ENCODE assay signal across 12 mouse cellular contexts in the genomic region with DNA sequence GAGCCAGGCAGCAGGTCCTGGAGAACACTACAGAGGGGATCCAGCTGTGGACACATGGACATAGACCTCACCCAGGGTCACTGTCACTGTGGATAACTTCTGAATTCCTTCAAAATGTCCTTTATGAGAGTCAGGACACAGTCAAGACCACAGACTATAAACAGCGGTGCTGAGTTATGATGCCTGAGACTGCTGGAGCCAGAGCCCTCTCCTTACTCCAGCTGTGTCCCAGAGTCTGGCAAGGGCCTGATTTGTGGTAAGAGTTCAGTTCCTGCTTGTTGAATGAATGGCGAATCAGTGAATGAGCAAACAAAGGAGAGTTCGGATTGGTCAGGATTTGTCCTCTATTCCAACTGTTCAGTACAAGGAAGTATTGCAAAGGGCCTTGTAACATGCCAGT. TPM values are rescaled to one million over a fixed set of nuclear protein-coding genes. Genes with fewer than 3 reads are reported as not detected.
DNase-seq lines count a peak whose midpoint lies in the region.
"Had no signal": no experiment of that assay in that cellular context is flagged by ENCODE, and none has a peak within 500 bp of the region (broad histone marks: within the 10 kb centered on the region; RNA-seq: fewer than 3 reads in every experiment).

No protein-coding gene starts in this region.

- 88% methylated on average over 3 of the region's 3 CpGs for WGBS in midbrain, embryonic 10.5 days

- H3K4me1 ChIP-seq in midbrain, embryonic 10.5 days: peaks cover 11% of the 10 kb centered on the region
- H3K4me1 ChIP-seq: neural tube, embryonic 15.5 days had no signal

- H3K4me3 ChIP-seq in midbrain, embryonic 10.5 days: no peak overlapping the region
- H3K4me3 ChIP-seq: heart, embryonic 13.5 days; neural tube, embryonic 15.5 days had no signal

- no peak overlapping the region for H3K27ac ChIP-seq in midbrain, embryonic 10.5 days (replicated peaks)
- H3K27ac ChIP-seq: heart, embryonic 13.5 days; hindbrain, postnatal 0 days; neural tube, embryonic 15.5 days had no signal

- no peaks in the 10 kb centered on the region for H3K36me3 ChIP-seq in midbrain, embryonic 10.5 days
- H3K36me3 ChIP-seq: heart, embryonic 13.5 days; neural tube, embryonic 15.5 days had no signal

- no peaks in the 10 kb centered on the region for H3K9me3 ChIP-seq in midbrain, embryonic 10.5 days (replicated peaks)
- H3K9me3 ChIP-seq: heart, embryonic 13.5 days; neural tube, embryonic 15.5 days had no signal

- peak; percentile 61 for DNase-seq in 3134 (ENCODE audit: extremely low read depth, insufficient read length, low spot score)
- DNase-seq in NIH3T3 (ENCODE audit: low read depth): peak; percentile 55
- peak; percentile 52 for DNase-seq in kidney, adult 9 months
- peak; percentile 50 to 64 for DNase-seq in kidney, postnatal 4 days
- DNase-seq in midbrain, embryonic 10.5 days (ENCODE audit: low spot score): no peak
- DNase-seq in right cerebral cortex, adult 18-20 months: no peak
- DNase-seq in testis, postnatal 14 days (ENCODE audit: low spot score): no peak
- DNase-seq: cerebellum, postnatal 14 days; heart, postnatal 4 days had no signal

- no peaks in the 10 kb centered on the region for H3K27me3 ChIP-seq in midbrain, embryonic 10.5 days (ENCODE audit: low read depth, poor library complexity, severe bottlenecking)
- H3K27me3 ChIP-seq: heart, embryonic 13.5 days; neural tube, embryonic 15.5 days had no signal

RNA-seq across cellular contexts. Expression of gene Myh9, which starts 34.7 kb away (rescaled TPM):
- polyA plus RNA-seq in midbrain, embryonic 10.5 days (2016; fragmentation: Nextera tagmentation; extraction: Ambion mirVana): 29.0 and 29.4 TPM in 2 replicates

RNA-seq across cellular contexts. Expression of gene Txn2, which starts 52.1 kb away (rescaled TPM):
- 285 and 291 TPM in 2 replicates for polyA plus RNA-seq in midbrain, embryonic 10.5 days (2016; fragmentation: Nextera tagmentation; extraction: Ambion mirVana)

Comparison
In these comparisons a context has a peak if more than half of its experiments do, and no peak if none do; other contexts are left out.
1. DNase-seq: peak in 3134 (single experiment), NIH3T3 (single experiment), kidney, adult 9 months (single experiment) and kidney, postnatal 4 days (2 of 2); none in midbrain, embryonic 10.5 days (single experiment), right cerebral cortex, adult 18-20 months (single experiment) and testis, postnatal 14 days (single experiment).